Mouse (Mus musculus): Measurements from ENCODE around the gene Raver2. TPM values are rescaled to one million over a fixed set of nuclear protein-coding genes. Genes with fewer than 3 reads are reported as not detected.
"Not testable (repeated sequence)": the region's sequence is repeated elsewhere in the genome, so short reads cannot be mapped to it uniquely, and the experiment has no call there.

Gene Raver2
- total RNA-seq, 1 experiment: 8.8 TPM

- Histone ChIP-seq H3K4me1 (ENCODE audit: control insufficient read depth in 2 of 2, insufficient read depth in 2 of 2, low read length in 2 of 2, poor library complexity in 1 of 2) (no peaks in the 10 kb centered on the region), H3K36me3 (ENCODE audit: control insufficient read depth, insufficient read depth, low read length, poor library complexity, severe bottlenecking) (no peaks in the 10 kb centered on the region), H3K9ac (ENCODE audit: insufficient read depth, low read depth, low read length, poor library complexity, severe bottlenecking) (no peak overlapping the region), H3K9me3 (ENCODE audit: control insufficient read depth, insufficient read depth, low read depth, low read length) (no peaks in the 10 kb centered on the region), H3K4me3 (ENCODE audit: insufficient read depth in 1 of 2, low read depth in 1 of 2, low read length in 2 of 2, poor library complexity in 1 of 2, severe bottlenecking in 1 of 2) (no peak overlapping the region), H3K27ac (ENCODE audit: insufficient read depth, low read depth, low read length, poor library complexity, severe bottlenecking) (no peak overlapping the region)
- in situ Hi-C loops (cut with MboI; ENCODE audit: low sequenced_read_pairs in 2 of 2, unreplicated experiment in 2 of 2): no loop called here
- no peak for DNase-seq (ENCODE audit: low read depth, low spot score)
- TF ChIP-seq CHD2 (IDR thresholded peaks at IDR 0.05; ENCODE audit: low read depth, low read length) (no peak), ZC3H11A (IDR thresholded peaks at IDR 0.05; ENCODE audit: borderline replicate concordance, low read depth, low read length) (no peak), ZNF384 (IDR thresholded peaks at IDR 0.05; ENCODE audit: low read depth, low read length) (no peak), MAFK (IDR thresholded peaks at IDR 0.05; ENCODE audit: insufficient read depth, low read depth, low read length) (no peak), HCFC1 (IDR thresholded peaks at IDR 0.05; ENCODE audit: borderline replicate concordance, insufficient read depth, low read length) (no peak)
Measured at GRCm38 (mm10) chr4:101087721-101088120, 18.9 kb downstream of the Raver2 start.

- H3K36me3 ChIP-seq (ENCODE audit: control insufficient read depth, insufficient read depth, low read length, poor library complexity, severe bottlenecking); H3K9ac ChIP-seq (ENCODE audit: insufficient read depth, low read depth, low read length, poor library complexity, severe bottlenecking); H3K4me3 ChIP-seq (ENCODE audit: insufficient read depth in 1 of 2, low read depth in 1 of 2, low read length in 2 of 2, poor library complexity in 1 of 2, severe bottlenecking in 1 of 2); DNase-seq (ENCODE audit: low read depth, low spot score); in situ Hi-C loops (cut with MboI; ENCODE audit: low sequenced_read_pairs in 2 of 2, unreplicated experiment in 2 of 2); H3K4me1 ChIP-seq (ENCODE audit: control insufficient read depth in 2 of 2, insufficient read depth in 2 of 2, low read length in 2 of 2, poor library complexity in 1 of 2); H3K9me3 ChIP-seq (ENCODE audit: control insufficient read depth, insufficient read depth, low read depth, low read length); H3K27ac ChIP-seq (ENCODE audit: insufficient read depth, low read depth, low read length, poor library complexity, severe bottlenecking): not testable (repeated sequence)
Measured at GRCm38 (mm10) chr4:101090630-101091029, 21.8 kb downstream of the Raver2 start.

GRCm38 (mm10) chr4:101093292-101093691 is 24.5 kb downstream of the Raver2 start:
- no peak for DNase-seq (ENCODE audit: low read depth, low spot score)
- in situ Hi-C loops (cut with MboI; ENCODE audit: low sequenced_read_pairs in 2 of 2, unreplicated experiment in 2 of 2): no loop called here
- TF ChIP-seq CHD2 (IDR thresholded peaks at IDR 0.05; ENCODE audit: low read depth, low read length): no peak
- TF ChIP-seq HCFC1 (IDR thresholded peaks at IDR 0.05; ENCODE audit: borderline replicate concordance, insufficient read depth, low read length): no peak
- no peak for TF ChIP-seq MAFK (IDR thresholded peaks at IDR 0.05; ENCODE audit: insufficient read depth, low read depth, low read length)
- TF ChIP-seq ZC3H11A (IDR thresholded peaks at IDR 0.05; ENCODE audit: borderline replicate concordance, low read depth, low read length): no peak
- Histone ChIP-seq H3K9ac (ENCODE audit: insufficient read depth, low read depth, low read length, poor library complexity, severe bottlenecking) (no peak overlapping the region), H3K27ac (ENCODE audit: insufficient read depth, low read depth, low read length, poor library complexity, severe bottlenecking) (no peak overlapping the region), H3K9me3 (ENCODE audit: control insufficient read depth, insufficient read depth, low read depth, low read length) (no peaks in the 10 kb centered on the region), H3K4me3 (ENCODE audit: insufficient read depth in 1 of 2, low read depth in 1 of 2, low read length in 2 of 2, poor library complexity in 1 of 2, severe bottlenecking in 1 of 2) (no peak overlapping the region), H3K36me3 (ENCODE audit: control insufficient read depth, insufficient read depth, low read length, poor library complexity, severe bottlenecking) (no peaks in the 10 kb centered on the region), H3K4me1 (ENCODE audit: control insufficient read depth in 2 of 2, insufficient read depth in 2 of 2, low read length in 2 of 2, poor library complexity in 1 of 2) (no peaks in the 10 kb centered on the region)

DNA sequence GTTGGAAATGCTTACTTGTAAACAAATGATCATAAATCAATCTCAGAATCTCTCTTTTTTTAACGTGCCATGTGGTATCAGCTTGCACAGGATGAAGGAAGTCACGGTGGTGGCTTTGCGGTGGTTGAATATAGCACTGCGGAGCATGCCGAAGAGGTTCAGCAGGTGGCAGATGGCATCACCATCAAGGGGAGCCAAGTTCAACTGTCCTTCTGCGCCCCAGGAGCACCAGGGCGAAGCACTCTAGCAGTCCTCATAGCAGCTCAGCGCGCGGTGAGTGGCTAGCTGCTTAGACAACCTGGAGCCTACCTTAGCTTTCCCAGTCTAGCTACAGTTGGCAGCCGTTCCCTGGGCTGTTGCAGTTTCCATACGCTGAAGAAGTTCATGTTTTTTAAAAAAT is 38.3 kb downstream of the Raver2 start:
- H3K36me3 ChIP-seq (ENCODE audit: control insufficient read depth, insufficient read depth, low read length, poor library complexity, severe bottlenecking): peaks cover 5% of the 10 kb centered on the region
- H3K27ac ChIP-seq (ENCODE audit: insufficient read depth, low read depth, low read length, poor library complexity, severe bottlenecking): no peak overlapping the region
- no peaks in the 10 kb centered on the region for H3K9me3 ChIP-seq (ENCODE audit: control insufficient read depth, insufficient read depth, low read depth, low read length)
- H3K9ac ChIP-seq (ENCODE audit: insufficient read depth, low read depth, low read length, poor library complexity, severe bottlenecking): no peak overlapping the region
- no peak for DNase-seq (ENCODE audit: low read depth, low spot score)
- no peak overlapping the region for H3K4me3 ChIP-seq (ENCODE audit: insufficient read depth in 1 of 2, low read depth in 1 of 2, low read length in 2 of 2, poor library complexity in 1 of 2, severe bottlenecking in 1 of 2)
- no peak for TF ChIP-seq CHD2 (IDR thresholded peaks at IDR 0.05; ENCODE audit: low read depth, low read length)
- TF ChIP-seq MAFK (IDR thresholded peaks at IDR 0.05; ENCODE audit: insufficient read depth, low read depth, low read length): no peak
- no peak for TF ChIP-seq ZC3H11A (IDR thresholded peaks at IDR 0.05; ENCODE audit: borderline replicate concordance, low read depth, low read length)
- TF ChIP-seq HCFC1 (IDR thresholded peaks at IDR 0.05; ENCODE audit: borderline replicate concordance, insufficient read depth, low read length): no peak
- TF ChIP-seq ZNF384 (IDR thresholded peaks at IDR 0.05; ENCODE audit: low read depth, low read length): no peak
- H3K4me1 ChIP-seq (ENCODE audit: control insufficient read depth in 2 of 2, insufficient read depth in 2 of 2, low read length in 2 of 2, poor library complexity in 1 of 2): no peaks in the 10 kb centered on the region
- in situ Hi-C loops (cut with MboI; ENCODE audit: low sequenced_read_pairs in 2 of 2, unreplicated experiment in 2 of 2): no loop called here

GRCm38 (mm10) chr4:101121002-101121401 is 52.2 kb downstream of the Raver2 start:
- TF ChIP-seq HCFC1 (IDR thresholded peaks at IDR 0.05; ENCODE audit: borderline replicate concordance, insufficient read depth, low read length): no peak
- TF ChIP-seq MAFK (IDR thresholded peaks at IDR 0.05; ENCODE audit: insufficient read depth, low read depth, low read length): no peak
- TF ChIP-seq CHD2 (IDR thresholded peaks at IDR 0.05; ENCODE audit: low read depth, low read length): no peak
- Histone ChIP-seq H3K4me1 (ENCODE audit: control insufficient read depth in 2 of 2, insufficient read depth in 2 of 2, low read length in 2 of 2, poor library complexity in 1 of 2) (no peaks in the 10 kb centered on the region), H3K9ac (ENCODE audit: insufficient read depth, low read depth, low read length, poor library complexity, severe bottlenecking) (no peak overlapping the region), H3K4me3 (ENCODE audit: insufficient read depth in 1 of 2, low read depth in 1 of 2, low read length in 2 of 2, poor library complexity in 1 of 2, severe bottlenecking in 1 of 2) (no peak overlapping the region), H3K27ac (ENCODE audit: insufficient read depth, low read depth, low read length, poor library complexity, severe bottlenecking) (no peak overlapping the region), H3K9me3 (ENCODE audit: control insufficient read depth, insufficient read depth, low read depth, low read length) (no peaks in the 10 kb centered on the region), H3K36me3 (ENCODE audit: control insufficient read depth, insufficient read depth, low read length, poor library complexity, severe bottlenecking) (peaks cover 9% of the 10 kb centered on the region)
- in situ Hi-C loops (cut with MboI; ENCODE audit: low sequenced_read_pairs in 2 of 2, unreplicated experiment in 2 of 2): no loop called here
- no peak for DNase-seq (ENCODE audit: low read depth, low spot score)
